Mouse (Mus musculus) thymus, postnatal 4 days (tissue): ENCODE measurements around the gene Psmd4.
"Not testable (repeated sequence)": the region's sequence is repeated elsewhere in the genome, so short reads cannot be mapped to it uniquely, and the experiment has no call there.

ENCODE experiments used
- DNase-seq: peaks from one replicate; pipeline ENCODE4 v3.0.0; 2021

Psmd4 gene

DNA sequence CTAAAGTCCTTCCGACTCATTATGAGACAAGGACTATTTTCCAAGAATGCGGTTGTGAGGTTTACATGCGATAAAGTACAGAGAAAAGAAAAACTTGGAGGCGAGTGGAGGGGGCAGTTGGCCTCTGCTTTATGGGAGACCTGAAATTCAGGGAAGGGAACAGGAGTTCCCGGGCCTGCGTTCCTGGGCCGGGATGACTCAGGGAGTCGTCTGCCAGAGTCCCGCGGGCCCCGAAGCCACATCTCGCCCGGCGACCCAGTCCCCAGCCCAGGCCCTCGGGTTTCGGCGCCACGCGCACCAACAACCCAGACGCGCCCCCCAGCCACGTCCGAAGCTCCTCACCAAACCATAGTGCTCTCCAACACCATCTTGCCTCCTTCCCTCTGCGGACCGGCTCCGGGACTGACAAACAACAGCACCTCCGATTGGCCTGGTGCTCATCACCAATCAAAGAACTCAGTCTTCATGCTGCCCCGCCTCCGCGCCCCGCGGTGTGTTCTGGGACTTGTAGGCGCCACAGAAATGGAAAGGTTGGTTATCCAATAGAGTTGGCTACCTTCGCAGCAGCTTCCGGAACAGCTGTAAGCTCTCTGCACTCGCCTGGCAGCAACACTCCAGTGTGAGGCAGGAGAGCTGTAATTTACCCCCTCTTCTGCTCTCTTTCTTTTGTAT lies at the start of gene Psmd4:
Psmd4 (minus strand) TSS at position 449 of the 672 bp plus-strand sequence.
- DNase-seq: peak; percentile 97

DNA sequence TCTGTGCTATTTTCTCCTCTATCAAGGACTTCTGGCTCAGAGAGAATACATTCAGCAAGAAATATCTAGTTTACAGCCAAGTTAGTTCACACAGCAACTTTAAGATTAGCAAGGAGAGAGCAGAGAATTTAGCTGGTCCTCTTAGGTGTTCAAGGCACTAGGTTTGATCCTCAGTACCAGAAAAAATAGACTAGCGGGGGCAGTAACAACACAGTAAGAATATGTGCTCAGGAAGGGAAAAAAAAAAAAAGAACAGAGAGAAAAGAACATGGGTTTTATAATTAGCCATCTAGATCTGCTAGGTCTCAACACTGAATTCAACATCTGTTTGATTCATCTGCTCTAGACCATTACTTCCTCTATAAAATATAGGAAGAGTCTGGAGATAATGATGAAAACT lies 45.7 kb upstream of the Psmd4 start:
- no peak for DNase-seq

DNA sequence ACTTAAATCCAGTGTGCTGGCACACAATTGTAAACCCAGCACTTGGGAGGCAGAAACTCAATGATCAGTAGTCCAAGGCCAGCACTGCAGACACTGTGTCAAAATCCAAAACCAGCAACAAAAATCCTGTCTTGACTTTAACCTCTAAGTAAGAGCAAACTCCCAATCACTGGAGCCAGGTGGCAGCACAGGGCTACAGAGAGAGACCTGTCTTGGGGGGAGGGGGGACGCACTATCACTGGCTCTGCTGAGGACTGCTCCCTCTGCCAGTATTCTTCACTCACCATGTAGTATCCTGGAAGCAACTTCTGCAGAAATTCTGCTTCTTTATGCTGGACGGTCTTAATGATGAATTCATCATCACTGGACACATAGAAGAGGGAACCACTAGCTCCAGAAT lies 29.2 kb upstream of the Psmd4 start:
- DNase-seq: peak; percentile 45

DNA sequence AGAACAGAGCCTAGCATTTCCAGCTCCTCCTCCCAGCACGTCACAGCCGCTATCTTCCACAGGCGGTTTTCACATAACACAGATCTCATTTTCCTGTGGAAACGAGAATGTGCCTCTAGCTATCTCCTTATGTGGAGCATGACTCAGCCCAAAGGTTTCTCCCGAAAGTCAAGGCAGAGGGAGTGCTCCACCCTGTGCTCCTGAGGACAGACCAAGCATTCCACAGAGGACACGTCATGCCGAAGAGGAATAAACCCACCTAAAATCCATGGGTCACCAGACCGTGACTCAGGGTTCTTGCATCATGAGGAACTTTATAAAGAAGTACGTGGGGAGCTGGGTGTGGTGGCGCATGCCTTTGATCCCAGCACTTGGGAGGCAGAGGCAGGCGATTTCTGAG lies 24.2 kb upstream of the Psmd4 start:
- no peak for DNase-seq

DNA sequence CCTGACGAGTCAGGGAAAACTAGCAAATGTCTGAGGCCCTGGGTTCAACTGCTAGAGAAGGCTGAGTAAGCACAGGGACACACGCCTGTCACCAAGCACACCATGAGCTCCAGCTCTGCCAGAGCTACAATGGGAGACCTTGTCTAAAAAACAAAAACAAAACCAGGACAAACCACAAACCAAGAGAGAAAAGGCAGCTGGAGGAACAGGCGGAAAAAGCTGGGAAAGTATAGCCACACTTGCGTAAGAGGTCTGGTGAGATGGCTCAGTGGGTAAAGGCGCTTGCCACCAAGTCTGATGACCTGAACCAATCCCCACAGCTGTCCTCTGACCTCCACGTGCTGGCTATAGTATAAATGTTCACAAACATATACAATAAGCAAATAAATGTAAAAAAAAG lies 23.7 kb upstream of the Psmd4 start:
- DNase-seq: no peak

DNA sequence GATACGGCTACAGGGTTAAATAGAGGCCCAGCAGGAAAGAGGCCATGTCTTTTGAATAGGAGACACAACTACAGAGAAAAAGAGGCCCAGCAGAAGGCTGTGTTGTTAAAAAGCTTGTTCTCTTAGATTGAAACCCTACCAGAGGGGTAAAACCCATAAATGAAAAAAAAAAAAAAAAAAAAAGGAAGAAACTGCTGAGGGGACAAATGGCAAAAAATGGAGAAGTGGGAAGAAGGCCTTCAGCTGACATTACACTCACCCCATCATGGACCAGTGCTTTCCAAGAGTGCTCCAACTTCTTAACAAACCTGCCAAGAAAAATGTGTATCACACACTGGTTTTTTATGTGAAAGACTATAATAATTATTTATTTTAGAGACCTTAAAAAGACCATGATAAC lies 23.1 kb upstream of the Psmd4 start:
- DNase-seq: no peak

DNA sequence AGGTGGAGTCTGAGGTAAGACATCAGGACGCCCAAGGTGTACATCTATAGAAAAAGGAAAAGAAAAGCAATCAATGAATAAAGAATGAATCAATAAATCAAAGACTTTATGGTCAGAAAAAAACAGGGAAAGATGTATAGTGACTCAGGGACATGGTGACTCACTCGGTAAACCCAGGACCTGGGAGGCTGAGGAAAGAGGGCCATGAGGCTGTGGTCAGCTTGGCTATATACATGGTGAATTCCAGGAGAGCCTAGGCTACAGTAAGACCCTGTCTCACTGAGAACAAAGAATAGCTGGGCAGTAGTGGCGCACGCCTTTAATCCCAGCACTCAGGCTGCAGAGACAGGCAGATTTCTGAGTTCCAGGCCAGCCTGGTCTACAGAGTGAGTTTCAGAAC lies 21.3 kb upstream of the Psmd4 start:
- no peak for DNase-seq

DNA sequence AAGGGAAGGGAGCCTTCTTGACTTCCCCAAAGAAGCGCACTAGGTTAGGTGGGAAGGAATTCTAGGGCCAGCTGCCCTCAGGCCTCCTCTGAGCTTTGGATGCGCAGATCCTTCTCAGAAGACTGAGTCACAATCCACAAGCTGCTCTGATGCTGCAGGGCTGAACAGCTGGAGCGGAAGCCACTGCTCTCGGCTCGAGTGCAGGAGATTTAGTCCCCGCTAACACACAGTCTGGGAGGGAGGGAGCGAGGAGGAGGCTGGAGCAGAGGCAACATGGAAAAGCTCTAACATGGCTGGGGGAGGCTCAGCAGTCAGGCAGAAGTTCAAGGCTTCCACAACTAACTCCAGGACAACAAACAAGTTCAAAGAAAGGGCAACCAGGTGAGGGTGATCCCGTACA lies 15.7 kb upstream of the Psmd4 start:
- DNase-seq: no peak

DNA sequence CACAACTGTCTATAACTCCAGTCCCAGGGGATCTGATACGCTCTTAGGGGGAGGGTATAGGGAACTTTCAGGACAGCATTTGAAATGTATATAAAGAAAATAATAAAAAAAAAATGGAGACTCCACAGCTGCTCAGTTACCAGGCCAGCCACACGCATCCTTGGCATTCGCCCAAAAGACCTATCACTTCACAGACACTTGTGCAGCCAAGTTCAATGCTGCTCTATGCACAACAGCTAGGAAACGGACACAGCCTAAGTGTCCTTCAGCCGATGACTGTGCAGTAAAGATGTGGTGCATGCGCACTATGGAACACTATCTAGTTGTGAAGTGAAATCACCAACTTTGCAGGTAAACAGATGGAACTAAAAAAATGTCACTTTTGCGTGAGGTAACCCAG lies 13.9 kb upstream of the Psmd4 start:
- no peak for DNase-seq

DNA sequence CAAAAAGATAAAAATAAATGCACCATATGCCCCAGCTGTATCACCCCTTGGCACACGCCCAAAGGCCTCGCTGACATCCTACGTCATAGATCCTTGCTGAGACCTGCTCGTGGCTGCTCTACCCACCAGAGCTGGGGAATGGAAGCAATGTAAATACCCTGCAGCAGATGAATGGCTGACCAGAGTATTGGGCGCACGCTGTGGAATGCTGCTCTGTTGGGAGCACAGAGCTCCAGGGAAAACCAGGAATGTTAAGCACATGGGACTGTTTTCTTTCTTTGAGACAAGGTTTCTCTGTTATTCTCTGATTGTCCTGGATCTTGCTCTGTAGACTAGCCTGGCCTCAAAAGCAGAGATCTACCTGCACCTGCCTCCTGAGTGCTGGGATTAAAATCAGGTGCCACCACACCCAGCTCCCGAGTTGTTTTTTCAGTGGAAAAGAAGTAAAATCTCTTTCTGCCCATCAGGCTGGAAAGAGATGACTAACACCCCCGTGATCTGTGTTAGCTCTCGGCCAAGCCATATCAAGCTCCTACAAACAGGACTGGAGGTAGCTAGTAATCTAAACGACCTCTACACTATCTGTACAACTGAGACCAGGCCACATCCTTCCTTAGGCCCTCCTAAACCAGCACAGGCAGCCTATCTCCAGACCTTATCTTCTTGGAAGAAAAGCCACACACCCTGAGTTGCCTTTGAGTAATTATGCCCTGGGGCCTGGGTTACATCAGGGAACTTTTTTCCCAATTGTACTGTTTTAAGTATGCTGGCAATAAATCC lies 12.3 kb upstream of the Psmd4 start:
- DNase-seq: no peak

DNA sequence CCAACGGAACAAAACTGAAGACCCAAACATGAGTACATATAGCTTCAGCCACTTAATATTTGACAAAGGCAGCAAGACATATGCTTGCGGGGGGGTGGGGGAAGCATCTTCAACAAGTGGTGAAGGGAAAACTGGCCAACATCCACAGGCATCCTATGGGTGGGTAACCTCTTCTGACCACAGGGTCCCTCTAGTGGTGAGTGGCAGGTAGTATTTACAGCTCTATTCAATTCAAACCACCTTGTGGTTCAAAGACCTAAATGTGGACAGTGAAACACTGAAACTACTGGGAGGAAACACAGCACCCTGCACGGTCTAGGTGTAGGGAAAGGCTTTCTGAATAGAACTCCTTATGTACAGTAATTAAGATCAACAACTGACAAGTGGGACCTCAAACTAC lies 11.3 kb upstream of the Psmd4 start:
- DNase-seq: peak; percentile 35

DNA sequence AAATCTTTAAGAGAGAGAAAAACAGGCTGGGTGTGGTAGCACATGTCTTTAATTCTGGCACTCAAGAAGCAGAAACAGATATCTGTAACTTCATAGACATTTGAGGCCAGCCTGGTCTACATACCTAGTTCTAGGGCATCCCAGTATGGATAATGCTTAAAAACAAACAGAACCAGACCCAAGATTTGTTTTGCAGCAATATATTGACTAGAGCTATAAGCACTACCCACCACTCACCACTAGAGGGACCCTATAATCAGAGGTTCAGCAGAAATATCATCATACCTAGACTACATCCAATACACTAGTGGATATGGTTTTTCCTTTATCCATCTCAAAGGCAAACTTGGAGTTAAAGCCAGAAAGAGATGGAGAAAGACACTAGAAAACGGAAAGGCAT lies 10.5 kb upstream of the Psmd4 start:
- peak; percentile 54 for DNase-seq

DNA sequence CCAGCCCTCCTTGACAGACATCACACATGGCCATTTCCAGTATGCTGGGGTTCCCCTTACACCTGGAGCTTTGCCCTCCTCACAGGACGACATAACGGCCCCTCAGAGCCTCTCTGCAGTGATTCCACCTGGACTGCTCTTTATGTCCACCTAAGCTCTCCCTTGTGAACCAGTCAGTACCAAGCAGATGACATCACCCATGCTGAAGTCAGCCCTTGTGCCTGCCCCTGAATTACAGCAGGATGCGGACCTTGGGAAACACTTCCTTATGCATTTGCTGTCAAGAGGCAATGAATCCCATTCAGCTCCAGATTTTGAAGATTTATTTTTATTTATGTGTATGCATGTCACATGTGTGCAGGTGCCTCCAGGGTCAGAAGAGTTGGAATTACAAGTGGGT lies 5.5 kb upstream of the Psmd4 start:
- no peak for DNase-seq

DNA sequence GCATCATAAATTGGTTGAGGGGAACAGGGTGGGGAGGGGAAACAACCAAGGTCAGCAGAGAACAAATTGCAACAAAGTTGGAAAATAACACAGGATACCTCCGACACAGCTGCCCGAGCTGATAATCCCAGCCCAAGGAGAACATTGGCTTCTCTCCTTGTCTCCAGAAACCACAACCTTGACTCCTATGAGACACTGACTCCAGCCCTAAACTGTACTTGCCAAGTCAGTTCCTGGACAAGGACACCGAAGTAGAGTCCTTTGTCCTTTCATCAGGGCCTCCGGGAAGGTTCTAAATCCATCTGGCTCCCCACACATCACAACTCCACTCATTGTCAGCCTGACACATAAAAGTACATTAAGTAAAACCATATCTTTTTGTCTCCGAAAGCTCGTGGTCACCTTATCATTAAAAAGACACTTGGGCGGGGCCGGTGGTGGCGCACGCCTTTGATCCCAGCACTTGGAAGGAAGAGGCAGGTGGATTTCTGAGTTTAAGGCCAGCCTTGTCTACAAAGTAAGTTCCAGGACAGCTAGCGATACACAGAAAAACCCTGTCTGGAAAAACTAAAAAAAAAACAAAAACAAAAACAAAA lies 4.1 kb upstream of the Psmd4 start:
- no peak for DNase-seq

DNA sequence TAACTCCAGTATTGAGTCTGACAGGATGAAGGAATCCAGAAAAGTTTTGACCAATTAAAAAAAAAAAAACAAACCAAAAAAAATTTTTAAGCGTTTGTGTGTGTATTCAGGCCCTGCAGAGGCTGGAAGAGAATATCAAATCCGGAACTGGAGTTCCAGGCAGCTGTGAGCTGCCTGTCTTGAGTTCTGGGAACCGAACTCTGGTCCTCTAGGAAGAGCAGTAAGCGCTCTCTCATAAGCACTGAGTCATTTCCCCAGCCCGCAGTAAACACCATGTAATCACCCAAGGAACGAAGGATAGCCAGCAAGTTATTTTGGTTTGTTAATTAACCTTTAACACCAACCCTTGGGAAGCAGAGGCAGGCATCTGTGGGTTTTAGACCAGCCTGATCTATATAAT lies 837 bp upstream of the Psmd4 start:
- DNase-seq: peak; percentile 24

DNA sequence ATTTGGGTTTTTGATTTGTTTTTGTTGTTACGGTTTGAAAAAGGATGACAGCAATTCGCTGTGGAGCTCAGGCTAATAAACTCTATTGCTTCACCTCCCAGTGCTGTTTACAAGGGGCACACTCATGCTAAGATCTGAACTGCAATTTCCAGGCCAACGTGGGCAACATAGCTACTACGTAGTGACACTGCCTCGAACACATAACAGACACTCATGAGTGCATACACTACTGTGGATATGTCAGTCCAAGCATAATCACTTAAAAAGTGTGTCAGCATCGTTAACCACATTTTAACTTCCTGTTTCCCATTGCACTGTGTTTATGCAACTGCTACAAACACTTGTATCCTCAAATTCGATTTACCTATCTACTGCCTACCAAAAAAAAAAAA lies 420 bp upstream of the Psmd4 start:
- no peak for DNase-seq

DNA sequence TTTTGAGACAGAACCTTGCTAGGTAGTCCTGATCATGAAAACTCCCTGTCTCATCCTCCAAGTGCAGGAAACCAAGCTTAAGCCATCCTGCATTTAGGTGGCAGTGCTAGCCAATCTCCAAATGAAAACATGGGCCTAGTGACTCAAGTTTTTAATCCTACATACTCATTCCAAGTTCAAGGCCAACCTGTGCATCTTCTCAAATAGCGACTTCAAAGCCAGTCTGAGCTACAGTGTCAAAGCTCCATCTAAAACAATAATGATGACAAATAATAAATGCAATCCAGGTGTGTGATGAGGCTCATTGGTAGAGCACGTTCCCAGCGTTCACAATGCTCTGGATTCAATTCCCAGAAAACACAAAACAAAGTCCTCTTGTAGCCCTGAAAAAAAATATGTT lies 789 bp downstream of the Psmd4 start:
- no peak for DNase-seq

DNA sequence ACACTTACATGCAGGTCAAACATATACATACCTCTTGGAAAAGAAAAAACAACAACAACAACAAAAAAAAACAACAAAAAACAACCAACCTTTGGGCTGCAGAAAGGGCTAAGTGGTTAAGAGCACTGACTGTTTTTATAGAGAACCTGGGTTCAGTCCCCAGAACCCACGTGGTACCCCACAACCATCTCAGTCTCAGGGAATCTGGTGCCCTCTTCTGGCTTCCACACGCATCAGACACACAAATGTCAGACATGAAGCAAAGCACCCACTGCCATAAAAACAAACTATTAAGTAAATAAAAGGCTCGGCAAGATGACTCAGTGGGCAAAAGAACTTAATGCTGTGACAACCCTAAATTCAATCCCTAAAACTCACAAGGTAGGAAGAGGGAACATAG lies 12.5 kb downstream of the Psmd4 start:
- DNase-seq: no peak

DNA sequence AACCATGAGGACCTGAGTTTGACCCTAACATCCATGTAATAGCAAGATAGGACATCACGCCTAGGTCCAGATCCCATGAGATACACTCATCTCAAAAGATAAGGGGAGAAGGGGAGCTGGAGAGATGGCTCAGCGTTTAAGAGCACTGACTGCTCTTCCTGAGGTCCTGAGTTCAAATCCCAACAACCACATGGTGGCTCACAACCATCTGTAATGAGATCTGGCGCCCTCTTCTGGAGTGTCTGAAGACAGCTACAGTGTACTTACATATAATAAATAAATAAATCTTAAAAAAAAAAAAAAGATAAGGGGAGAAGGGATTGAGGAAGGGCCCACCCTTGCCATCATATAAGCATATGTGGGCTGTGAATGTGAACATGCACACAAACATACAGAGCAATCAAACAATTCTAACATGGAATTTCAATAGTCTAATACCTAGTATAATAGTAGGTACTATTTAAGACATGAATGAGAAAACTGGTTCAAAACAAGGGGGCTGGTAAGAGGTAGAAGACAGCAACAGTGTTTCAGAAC lies 13.1 kb downstream of the Psmd4 start:
- DNase-seq: not testable (repeated sequence)

DNA sequence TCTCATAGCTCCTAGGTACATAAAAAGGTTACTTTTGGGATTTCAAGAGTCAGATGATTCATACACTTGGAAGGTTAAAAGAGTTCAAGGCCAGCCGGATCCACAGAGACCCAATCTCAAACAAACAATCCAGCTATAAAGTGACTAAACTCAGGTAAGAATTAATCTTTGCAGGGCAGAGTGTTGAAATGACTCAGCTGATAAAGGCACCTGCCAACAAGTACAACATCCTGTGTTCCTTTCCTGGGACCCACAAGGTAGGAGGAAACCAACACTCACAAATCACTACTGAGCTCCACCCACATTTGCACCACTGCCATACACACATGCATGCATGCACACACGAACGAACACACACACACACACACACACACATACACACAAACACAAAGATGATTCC lies 13.8 kb downstream of the Psmd4 start:
- no peak for DNase-seq

DNA sequence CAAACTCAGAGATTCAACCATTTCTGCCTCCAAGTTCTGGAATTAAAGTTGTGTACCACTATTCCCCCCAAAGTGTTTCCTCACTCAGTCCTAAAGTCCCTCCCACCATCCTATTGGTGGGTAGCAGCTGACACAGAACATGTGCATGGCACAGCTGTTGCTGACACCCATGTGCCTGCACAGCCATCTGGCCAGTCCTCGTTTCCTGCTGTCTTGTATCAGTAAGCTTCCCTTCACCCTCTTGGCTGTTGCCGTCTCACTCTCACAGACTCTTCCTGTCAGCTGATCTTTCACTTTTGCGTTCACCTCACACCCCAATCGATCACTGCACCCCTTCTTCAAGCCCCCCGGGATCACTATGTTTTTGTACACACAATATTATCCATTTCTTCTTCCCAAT lies 14.7 kb downstream of the Psmd4 start:
- DNase-seq: peak; percentile 68

DNA sequence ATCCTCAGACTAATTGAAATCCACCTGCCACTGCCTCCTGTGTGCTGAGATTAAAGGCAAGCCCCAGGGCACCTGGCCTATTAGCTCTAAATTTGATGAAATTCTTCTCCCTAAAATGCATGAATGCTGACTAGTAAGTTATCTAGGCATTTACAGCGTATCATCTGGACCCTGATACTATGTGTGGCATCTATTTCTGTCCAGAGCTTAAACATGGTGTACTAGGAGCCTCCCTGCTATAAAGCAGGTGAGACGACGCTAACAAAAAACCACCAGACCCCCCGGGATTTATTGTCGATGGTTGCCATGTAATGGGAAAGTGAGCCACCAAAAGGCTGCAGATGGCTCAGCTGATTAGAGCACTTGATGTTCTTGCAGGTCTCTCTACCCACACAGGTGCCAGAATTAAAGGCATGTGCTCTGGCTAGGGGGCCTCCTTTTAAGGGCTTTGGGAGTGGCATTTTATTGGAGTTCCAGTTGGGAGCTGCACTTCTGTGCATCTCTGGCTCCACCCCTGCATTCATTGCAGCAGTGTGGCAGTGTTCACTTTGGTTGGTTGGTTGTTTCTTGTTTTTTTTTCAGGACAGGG lies 15.3 kb downstream of the Psmd4 start:
- no peak for DNase-seq

DNA sequence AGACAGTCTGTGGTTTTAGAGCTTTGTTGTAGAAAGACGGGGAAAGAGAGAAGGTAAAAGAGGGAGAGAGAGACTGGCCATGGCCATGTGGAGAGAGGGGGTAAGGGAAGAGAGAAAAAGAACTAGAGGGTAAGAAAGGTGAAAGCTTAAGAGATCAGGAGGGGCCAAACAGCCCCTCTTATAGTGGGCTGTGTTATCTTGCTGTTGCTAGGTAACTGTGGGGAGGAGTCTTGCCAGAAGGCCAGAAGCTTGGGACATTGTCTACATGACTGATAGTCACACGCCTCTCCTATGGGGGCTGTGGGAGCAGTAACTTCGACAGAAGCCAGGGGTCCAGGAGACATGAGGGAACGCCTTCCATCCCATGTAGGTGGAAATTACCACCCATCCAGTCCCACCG lies 17.2 kb downstream of the Psmd4 start:
- no peak for DNase-seq

DNA sequence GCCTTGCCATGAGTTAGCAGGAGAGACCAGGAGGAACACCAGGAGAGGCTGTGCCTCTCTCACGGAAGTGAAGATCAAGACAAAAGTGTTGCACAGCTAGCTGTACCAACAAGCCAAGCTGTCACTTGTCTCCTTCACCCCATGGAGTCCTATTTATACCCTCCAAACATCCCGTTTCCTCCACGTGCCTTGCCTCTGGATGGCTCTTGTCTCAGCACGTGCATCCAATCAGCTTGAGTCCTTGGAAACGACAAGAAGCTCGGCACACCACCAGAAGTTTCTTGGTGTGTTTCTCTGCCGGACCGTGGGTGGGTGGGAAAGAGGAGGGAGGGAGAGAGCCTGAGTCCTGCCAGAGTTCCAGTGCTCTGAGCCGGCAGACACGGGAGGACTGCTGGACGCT lies 17.9 kb downstream of the Psmd4 start:
- DNase-seq: no peak
